Mouse (Mus musculus): ENCODE data around the gene Trim63. TPM values are rescaled to one million over a fixed set of nuclear protein-coding genes. Genes with fewer than 3 reads are reported as not detected.
"Not testable (repeated sequence)": the region's sequence is repeated elsewhere in the genome, so short reads cannot be mapped to it uniquely, and the experiment has no call there.

The Trim63 gene
- total RNA-seq, 2 experiments from 2014 or later: 113 to 253 TPM

DNA sequence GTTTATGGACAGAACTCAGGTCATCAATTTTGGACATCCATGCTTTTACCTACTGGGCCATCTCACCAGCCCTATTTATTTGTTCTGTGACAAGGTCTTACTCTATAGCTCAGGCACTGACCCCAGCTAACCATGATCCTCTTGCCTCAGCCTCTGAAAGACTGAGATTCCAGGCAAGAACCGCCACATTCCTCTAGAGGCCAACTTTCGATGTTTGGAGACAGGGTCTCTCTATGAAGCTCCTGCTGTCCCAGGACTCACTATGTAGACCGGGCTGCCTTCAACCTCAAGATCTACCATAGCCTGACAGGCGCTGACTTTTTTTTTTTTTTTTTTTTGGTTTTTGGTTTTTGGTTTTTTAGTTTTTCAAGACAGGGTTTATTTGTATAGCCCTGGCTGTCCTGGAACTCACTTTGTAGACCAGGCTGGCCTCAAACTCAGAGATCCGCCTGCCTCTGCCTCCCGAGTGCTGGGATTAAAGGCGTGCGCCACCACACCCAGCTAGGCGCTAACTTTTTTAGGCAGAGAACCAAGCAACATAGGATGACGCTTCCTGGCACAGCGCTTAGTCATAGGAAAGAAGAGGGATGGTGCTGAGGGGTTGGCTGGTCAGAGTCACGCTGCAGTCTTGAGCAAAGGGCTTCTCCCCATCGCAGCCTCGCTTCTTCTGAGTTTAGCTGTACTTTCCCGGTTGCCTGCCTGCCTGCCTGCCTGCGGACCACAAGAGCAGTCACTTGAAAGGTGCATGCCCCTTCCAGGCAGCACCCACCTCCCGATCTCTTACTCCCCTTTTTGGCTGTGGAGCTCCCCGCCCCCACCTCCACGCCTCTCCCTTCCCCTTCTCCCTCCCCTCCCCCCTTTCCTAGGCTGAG lies 16.1 kb upstream of the Trim63 start:
- DNase-seq: no peak

DNA sequence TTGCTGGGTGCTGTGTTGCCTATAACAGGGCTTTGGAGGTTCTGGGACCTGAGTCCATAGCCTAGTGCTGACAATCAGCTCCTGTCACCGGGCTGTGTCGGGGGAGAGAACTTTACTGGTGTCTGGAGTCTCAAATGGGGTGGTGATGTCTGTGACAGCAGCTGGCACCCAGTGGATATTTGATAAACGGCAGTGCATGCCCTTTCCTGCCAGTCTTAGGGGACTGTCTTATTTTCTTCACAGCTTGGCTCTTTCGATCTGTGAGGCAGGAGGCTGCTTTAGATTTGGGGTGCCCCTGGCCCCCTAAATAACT lies 15.5 kb upstream of the Trim63 start:
- DNase-seq: peak; percentile 53

DNA sequence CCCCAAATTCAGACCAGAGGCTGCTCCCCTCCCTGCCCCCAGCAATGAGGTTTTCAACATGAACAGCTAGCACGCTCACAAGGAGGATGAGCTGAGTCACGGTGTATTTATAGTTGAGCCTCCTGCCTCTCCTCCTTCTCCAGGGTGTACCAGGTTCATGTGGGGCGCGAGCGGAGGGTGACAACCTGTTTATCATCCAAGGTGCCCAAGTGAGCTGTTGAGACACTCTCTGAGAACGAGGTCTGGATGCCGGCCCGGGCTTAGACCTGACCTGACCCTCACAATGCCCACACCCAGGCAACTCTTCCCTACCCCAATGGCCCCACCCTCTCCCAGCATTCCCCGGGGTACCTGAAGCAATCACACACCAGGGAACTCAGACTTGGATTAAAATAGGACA lies 14.6 kb upstream of the Trim63 start:
- DNase-seq: peak; percentile 92

DNA sequence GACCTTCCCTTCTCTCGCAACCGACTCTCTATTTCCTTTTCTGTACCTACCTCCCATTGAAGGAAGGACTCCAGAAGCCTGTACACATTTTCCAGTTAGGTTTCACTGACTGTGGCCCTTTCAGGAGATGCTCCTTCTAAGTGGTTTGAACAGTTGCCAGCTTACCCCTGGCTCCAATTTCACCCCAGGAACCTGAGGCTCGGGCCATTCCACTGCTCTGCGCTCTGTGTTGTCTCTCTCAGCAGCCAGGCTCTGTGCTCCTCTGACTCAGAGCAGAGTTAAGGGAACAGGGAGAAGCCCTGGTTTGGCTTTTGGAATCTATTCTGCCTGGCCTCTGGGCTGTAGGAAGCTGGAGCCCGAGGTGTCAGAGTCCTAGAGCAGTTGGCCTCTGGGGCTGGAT lies 12.8 kb upstream of the Trim63 start:
- DNase-seq: no peak

DNA sequence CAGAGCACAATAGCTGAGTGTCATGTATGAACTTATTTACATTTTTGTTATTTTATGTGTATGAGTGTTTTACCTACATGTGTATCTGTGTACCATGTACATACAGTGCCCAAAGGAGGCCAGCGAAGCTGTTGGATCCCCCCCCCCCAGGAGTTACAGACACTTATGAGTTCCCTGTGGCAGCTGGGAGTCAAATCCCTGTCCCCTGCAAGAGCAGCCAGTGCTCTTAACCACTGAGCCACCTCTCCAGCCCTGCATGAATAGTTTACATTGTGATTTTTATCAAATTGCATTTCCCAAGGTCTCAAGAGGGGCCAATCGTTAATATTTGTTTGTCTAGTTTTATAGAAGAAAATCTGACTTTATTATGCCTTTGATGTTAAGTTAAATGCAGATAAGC lies 8.0 kb upstream of the Trim63 start:
- DNase-seq: no peak

DNA sequence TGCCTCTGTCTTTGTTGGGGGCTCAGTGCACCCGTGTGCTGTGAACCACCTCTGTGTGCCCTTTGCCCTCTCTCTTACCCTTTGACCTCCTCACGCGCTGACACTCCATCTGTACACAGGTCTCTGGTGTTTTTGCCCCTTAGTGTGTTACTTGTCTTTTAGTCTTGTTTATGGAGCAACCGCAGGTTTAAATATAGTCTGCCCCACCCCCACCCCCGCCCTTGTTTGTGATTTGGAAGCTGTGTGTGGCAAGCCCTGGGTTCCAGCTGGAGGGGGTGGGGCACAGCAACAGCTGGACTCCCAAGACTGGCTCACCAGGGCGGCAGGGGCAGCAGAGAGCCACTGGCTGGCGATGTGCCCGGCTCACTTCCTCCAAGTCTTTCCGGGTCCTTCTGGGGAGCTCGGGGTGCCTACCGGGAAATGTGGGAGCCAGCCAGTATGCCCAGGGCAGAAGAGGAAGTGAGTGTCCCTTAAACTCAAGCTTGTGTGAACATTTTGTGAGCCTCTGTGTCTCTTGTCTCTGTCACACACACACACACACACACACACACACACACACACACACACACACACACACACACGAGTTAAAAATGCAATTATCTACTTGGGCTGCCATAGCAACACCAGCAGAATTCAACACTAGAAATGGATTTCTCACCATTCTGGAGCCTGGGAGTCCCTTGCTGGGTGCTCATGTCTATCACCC lies 7.4 kb upstream of the Trim63 start:
- peak; percentile 81 for DNase-seq

DNA sequence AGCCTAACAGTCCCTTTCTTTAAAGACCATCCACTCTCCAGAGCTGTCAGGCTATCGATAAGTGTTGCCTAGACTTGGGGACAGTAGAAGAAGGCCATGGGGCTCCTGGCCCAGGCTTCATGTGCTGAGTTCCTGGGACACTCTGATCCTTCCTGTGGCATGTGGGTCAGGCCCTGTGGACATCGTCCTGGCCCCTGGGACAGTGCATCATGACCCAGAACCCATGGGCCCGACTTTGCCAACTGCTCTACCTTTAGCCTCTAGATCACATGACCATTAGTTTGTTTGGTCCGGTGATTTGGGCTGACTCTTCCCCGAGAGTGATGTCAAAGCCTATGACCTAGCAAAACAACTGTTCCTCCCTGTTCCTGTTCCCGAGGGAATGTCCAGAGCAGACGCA lies 4.8 kb upstream of the Trim63 start:
- DNase-seq: peak; percentile 52

DNA sequence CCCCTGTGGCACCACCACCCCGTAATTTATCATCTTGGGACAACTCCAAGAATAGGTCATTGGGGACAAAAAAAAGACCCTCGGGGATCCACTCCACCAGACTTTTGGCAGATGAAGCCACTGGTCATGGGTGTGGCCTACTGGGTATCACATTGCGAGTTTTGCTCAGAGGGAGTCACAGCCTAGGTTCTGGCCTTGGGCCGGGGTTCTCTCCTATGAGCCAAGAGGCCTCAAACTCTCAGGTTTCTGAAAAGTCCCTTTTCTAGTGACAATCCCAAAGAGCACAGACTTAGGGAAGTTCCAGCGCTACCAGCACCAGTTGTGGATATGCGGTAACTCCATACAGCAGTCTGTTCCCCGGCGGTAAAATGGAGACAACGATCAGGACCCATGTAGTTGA lies 4.3 kb upstream of the Trim63 start:
- no peak for DNase-seq

DNA sequence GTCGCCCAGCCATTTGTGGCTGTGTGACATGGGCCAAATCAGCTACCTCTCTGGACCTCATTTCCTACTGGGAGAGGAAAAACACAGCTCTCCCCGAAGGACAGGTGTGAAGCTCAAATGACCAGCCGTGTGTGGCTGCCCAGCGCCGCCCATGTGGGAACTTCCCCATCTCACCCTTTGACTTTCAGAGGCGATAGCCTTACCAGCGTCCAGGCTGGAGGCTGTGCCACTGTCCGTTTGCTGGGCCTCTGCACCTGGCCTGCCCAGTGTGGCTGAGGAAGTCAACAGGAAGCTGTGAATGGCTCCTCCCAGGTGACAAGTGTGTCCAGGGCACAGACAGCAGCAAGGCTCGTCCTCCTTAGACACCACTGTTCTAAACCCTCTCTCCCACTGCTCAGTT lies 3.1 kb upstream of the Trim63 start:
- peak; percentile 69 for DNase-seq

DNA sequence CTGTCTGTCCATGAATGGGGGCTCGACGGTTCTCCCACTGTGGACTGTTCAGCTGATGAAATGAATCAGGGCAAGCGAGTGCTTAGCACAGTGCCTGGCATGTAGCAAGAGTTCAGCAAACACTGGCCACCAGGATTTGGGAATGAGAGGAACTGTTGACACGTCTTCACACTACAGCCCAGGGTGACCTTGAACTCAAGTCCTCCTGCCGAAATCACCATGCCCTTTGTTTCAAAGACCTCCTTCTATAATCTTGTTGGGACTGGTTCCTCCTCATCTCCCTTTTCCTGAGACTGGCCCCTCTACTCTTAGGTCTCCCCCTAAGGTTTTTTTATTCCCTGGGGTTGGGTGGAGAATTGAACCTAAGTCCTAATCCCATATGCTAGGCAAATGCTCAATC lies 2.6 kb upstream of the Trim63 start:
- DNase-seq: no peak

DNA sequence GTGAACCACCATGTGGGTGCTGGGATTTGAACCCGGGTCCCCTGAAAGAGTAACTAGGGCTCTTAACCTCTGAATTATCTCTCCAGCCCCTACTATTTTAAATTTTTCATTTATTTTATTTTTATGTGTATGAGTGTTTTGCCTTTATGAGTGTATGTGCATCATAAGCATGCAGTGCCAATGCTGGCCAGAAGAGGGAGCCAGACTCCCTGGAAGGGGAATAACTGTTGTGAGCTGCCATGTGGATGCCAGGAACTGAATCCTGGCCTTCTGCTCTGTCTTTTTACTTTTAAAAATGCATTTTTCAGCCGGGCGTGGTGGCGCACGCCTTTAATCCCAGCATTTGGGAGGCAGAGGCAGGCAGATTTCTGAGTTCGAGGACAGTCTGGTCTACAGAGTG lies 2.0 kb upstream of the Trim63 start:
- no peak for DNase-seq

DNA sequence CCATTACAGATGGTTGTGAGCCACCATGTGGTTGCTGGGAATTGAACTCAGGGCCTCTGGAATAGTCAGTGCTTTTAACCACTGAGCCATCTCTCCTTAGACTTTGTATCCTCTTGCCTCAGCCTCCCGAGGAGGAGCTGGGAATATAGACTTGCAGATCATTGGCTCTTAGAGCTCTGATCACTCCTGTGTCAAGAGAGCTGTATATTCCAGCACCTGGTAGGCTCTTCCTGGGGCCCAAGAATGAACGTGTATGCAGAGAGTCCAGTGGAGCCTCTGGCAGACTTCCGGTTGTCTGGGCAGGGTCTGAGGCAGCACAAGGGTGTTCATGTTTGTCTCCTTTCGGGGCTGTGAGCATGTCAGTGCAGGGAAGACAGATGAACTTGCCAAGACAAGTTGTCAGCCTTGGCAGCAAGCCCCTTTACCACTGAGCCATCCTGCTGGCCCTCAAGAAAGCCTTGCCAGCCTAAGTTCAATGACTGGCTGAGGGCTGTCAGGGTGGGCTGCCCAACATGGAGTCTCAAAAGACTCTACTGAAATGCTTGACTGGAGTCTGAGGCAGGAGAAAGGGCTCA lies 752 bp upstream of the Trim63 start:
- peak; percentile 58 for DNase-seq

DNA sequence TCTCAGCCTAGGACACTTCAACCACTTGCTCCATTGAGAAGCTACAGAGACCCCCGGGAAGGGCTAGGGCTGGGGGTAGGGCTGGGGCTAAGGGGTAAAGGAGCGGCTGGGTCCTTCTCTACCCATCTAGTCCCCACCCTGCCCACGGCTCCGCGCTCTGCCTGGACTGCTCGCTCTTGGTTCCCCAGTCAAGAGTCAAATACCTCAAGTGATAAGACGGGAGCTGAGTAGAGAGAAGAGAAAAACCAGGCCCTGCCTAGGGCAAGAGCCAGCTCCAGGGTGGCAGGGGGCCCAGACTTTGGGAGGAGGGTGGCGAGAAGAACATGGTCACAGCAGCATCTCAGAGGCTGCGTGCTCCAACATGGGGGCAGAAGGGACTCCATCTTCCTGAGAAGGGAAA lies 550 bp downstream of the Trim63 start:
- no peak for DNase-seq

DNA sequence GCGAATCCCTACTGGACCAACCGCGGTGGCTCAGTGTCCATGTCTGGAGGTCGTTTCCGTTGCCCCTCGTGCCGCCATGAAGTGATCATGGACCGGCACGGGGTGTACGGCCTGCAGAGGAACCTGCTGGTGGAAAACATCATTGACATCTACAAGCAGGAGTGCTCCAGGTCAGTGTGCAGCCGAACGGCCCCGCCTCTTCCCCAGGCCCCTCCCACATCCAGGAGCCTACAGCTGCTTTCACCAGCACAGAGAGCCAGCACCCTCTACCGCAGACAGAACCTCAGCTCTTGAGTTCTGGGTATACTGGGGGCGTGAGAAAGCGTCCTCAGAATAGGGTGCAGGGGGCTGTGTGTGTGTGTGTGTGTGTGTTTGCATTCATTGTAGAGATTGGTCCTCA lies 1.5 kb downstream of the Trim63 start:
- peak; percentile 69 for DNase-seq

DNA sequence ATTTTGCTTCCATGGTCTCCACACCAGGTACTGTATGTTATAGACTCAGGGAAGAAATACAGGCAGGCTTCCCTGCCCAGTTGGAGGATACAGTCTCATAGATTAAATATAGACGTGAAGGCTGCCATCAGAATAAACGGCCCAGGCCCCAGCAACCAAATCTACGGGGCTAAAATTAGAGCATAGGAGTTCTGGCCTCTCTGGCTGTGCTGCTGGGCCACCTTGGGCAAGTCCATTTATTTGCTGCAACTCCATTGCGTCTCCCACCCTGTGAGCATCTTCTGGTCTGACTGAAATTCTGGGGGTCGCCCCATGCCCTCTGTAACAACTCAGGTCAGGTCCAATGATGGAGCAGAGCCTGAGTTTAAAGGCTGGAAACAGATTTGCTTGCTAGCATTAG lies 4.2 kb downstream of the Trim63 start:
- DNase-seq: peak; percentile 40

DNA sequence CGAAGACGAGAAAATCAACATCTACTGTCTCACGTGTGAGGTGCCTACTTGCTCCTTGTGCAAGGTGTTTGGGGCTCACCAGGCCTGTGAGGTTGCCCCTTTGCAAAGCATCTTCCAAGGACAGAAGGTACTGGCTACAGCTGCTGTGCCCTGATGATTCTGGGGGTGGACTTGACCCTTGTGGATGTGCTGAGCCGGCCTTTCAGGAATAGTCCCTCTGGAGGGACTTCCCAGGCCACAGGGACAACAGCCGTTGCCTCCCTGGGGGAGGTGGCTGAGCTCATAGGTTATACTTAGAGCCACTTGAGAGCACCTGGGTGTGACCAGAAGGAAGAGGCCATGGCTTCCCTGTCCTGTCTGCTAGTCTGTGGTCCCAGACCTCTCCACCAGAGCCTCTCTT lies 4.8 kb downstream of the Trim63 start:
- peak; percentile 59 for DNase-seq

DNA sequence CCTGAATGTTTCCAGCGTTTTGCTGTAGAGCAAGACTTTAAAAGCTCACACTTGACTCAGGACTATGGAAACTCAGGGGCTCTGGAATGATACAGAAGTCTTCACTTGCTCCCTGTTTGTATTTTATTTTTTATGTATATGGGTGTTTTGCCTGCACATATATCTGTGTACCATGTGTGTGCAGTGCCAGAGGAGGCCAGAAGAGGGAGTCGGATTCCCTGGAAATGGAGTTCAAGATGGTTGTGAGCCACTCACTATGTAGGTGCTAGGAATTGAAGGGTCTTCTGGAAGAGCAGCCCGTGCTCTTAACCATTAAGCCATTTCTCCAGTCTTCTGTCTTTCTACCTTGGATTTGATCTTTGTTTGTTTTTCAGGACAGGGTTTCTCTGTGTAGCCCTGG lies 6.6 kb downstream of the Trim63 start:
- no peak for DNase-seq

DNA sequence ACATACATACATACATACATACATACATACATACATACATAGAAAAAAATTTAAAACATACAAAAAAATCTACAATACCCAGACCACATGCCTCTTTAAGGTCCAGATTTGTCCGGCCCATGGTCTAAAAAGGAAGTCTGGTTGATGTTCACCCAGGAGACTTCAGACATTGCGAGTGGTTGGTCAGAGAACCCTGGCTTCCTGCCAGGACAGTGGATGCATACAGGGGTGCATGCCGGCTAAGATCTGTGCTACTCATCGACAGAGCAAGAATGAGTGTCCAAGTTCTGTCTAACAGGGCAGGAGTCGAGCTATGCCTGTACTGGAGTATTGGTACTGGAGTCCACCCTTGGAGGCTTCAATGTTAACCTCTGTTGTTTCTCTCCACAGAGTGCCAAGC lies 9.7 kb downstream of the Trim63 start:
- peak; percentile 2 for DNase-seq

DNA sequence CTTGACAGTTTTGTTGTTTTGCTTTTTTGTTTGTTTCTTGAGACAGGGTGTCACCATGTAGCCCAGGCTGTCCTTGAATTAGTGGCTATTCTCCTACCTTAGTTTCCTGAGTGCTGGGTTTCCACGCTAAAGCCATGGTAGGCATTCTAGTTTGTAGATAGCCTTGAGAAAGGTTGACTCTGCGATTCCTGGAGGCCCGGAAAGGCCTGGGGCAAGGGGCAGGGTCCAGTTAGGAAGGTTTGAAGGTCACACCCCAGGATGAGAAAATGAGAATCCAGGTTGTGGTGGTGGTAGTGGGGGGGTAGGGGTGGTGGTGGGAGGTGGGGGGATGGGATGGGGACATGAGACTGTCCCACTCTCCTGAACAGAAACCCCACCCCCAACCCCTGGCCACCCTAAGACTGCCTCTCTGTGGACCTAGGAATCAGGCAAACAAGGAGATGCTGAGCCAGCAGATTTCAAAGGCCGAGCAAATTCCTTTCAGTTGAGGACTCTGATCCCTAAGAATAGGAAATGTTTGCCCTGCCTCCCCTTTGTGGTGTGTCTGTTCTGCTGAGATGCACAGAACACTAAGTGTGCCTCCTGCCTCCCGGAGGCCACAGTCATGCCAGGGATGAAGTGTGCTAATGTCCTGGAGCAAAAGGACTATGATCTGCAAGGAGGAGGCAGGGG lies 12.1 kb downstream of the Trim63 start:
- DNase-seq: no peak

DNA sequence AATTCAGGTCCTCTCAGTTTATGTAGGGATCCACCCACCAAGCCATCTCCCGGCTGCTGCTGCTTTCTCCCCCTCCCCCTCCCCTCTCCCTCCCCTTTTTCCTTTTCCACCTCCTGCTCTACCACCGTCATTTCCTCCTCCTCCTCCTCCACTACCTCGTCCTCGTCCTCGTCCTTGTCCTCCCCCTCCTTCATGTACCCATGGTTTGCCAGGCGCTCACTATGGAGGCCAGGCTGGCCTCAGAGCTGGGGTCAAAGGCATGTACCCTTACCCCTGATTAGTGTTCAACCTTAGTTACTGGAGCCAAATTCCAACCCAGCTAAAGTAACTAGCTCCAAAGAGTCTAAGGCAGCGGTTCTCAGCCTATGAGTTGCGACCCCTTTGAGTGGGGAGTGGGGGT lies 13.2 kb downstream of the Trim63 start:
- DNase-seq: no peak

DNA sequence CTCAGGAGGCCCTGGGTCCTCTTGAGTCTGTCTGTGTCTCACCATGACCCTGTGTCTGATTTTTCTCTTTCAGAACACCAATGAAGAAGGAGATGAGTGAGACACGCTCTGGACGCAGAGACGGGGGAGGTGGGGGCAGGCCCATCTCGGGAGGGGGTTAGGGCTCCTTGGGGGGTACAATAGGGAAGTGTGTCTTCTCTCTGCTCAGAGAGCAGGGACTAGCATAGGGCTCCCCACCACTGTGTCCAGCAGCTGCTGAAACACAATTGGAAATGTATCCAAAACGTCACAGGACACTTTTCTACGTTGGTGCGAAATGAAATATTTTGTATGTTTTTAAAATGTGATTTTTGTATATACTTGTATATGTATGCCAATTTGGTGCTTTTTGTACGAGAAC lies 13.9 kb downstream of the Trim63 start:
- DNase-seq: no peak

DNA sequence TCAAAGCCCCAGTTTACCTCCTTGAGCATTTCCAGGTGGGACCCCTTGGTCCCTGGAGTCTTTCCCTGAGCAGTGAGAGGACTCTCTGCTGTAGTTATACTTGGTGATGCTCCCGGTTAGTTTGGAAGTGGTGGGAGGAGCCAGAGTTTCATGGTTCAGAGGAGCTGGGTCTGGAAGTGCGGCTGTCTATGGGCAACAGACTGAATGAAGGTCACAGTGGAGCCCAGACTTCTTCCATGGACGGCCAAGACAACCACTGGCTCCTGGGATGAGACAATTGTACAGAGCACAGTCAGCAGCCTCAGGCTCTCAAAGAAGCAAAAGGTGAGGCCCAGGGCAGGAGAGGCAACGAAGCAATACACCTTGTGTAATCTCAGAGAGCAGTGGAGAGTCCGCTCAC lies 15.4 kb downstream of the Trim63 start:
- DNase-seq: no peak

DNA sequence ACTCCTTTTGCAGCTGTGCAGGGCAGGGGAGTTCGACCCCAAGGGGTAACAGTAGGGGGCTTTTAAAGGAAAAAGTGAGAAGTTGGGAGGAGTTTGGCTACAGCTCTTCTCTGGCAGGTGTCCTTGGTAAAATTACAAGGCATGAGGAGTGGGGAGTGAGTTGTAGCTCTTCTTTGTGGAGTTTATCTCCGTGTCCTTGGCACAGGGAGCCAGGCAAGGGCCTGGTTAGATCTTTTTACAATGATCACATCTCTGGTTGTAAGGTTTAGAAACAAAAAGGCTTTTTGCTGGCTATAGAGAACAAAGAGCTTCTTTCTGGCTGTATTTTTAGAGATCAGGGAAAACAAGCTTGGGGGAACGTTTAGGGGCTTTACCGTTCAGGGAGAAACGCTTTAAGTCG lies 26.3 kb downstream of the Trim63 start:
- not testable (repeated sequence) for DNase-seq

Data from gastrocnemius, postnatal 25 days (tissue).